Mouse (Mus musculus) myocyte (in vitro differentiated cells): ENCODE results near the gene Hoxa4.

Experiments
- CEBPB ChIP-seq: IDR thresholded peaks from 2 replicates; pipeline ENCODE4 v1.6.1; 2011; ENCODE audit warnings: mild to moderate bottlenecking, moderate library complexity; ENCODE audit not compliant: poor library complexity, insufficient read depth, severe bottlenecking
- E2F4 ChIP-seq: IDR thresholded peaks from one replicate; pipeline ENCODE4 v1.6.1; 2011; ENCODE audit warnings: mild to moderate bottlenecking, control low read depth, moderate library complexity; ENCODE audit not compliant: insufficient read depth
- MAX ChIP-seq: IDR thresholded peaks from one replicate; pipeline ENCODE4 v1.6.1; 2011; ENCODE audit warnings: low read depth, mild to moderate bottlenecking, control low read depth
- MYOD1 ChIP-seq, 3 experiments: IDR thresholded peaks; one replicate each; pipeline ENCODE4 v1.6.1; 2011; ENCODE audit warnings: control low read depth in 2 of 3, low read depth in 2 of 3, mild to moderate bottlenecking in 2 of 3, moderate library complexity in 1 of 3; ENCODE audit not compliant: insufficient read length in 2 of 3, control insufficient read depth in 1 of 3
- MYOG ChIP-seq, 3 experiments: IDR thresholded peaks; one replicate each; pipeline ENCODE4 v1.6.1; 2011; ENCODE audit warnings: control low read depth in 2 of 3, low read depth in 2 of 3, mild to moderate bottlenecking in 2 of 3; ENCODE audit not compliant: insufficient read length in 2 of 3, control insufficient read depth in 1 of 3, insufficient read depth in 1 of 3
- POLR2A ChIP-seq: IDR thresholded peaks from one replicate; pipeline ENCODE4 v1.6.1; 2011; ENCODE audit warnings: low read depth, mild to moderate bottlenecking, control low read depth, moderate library complexity; ENCODE audit not compliant: insufficient read length
- POLR2AphosphoS2 ChIP-seq: IDR thresholded peaks from one replicate; pipeline ENCODE4 v1.6.1; 2011; ENCODE audit warnings: low read depth, control low read depth; ENCODE audit not compliant: insufficient read length
- TCF12 ChIP-seq: IDR thresholded peaks from one replicate; pipeline ENCODE4 v1.6.1; 2011; ENCODE audit warnings: mild to moderate bottlenecking, control low read depth; ENCODE audit not compliant: poor library complexity, insufficient read depth, severe bottlenecking
- TCF3 ChIP-seq: IDR thresholded peaks from one replicate; pipeline ENCODE4 v1.6.1; 2011; ENCODE audit warnings: low read depth, control low read depth; ENCODE audit not compliant: insufficient read length
- USF1 ChIP-seq: IDR thresholded peaks from one replicate; pipeline ENCODE4 v1.6.1; 2011; ENCODE audit warnings: low read depth, mild to moderate bottlenecking, control low read depth, moderate library complexity

- no peak for TF ChIP-seq MAX
- no peak for TF ChIP-seq TCF12
- no peak for TF ChIP-seq POLR2A
- TF ChIP-seq POLR2AphosphoS2 = no peak
- TF ChIP-seq E2F4 = no peak
- TF ChIP-seq TCF3 = no peak
- TF ChIP-seq MYOD1 (IDR thresholded peaks at IDR 0.05; ENCODE audit: control insufficient read depth in 1 of 3, insufficient read length in 2 of 3, low read depth in 2 of 3) = no peak
- no peak for TF ChIP-seq CEBPB
- no peak for TF ChIP-seq MYOG (IDR thresholded peaks at IDR 0.05; ENCODE audit: control insufficient read depth in 1 of 3, insufficient read depth in 1 of 3, insufficient read length in 2 of 3, low read depth in 2 of 3)
- TF ChIP-seq USF1 = no peak
Observed at GRCm38 (mm10) chr6:52209685-52210046, 18.1 kb upstream of the Hoxa4 start.
